Mouse (Mus musculus) liver, embryonic 14.5 days (tissue): Measurements from ENCODE around the gene Msantd3. TPM values are rescaled to one million over a fixed set of nuclear protein-coding genes. Genes with fewer than 3 reads are reported as not detected.

ENCODE experiments used
- ATAC-seq: fragments of 200-750 bp; cut with Nextera tagmentation; 2 replicates; pipeline ENCODE4 v1.8.0; 2017; ENCODE audit warnings: moderate number of reproducible peaks, mild to moderate bottlenecking, moderate library complexity; ENCODE audit not compliant: insufficient read depth
- DNase-seq, 3 experiments: peaks; one replicate each; pipeline ENCODE4 v3.0.0-alpha.2; 2012 to 2013; ENCODE audit warnings: low read depth in 3 of 3, low spot score in 3 of 3
- H3K27ac ChIP-seq: fragments of 300-500 bp; sonication (generic); 2 replicates; pipeline ENCODE4 v1.5.1; 2014; ENCODE audit warnings: moderate library complexity, mild to moderate bottlenecking, control low read depth, inconsistent platforms
- H3K27me3 ChIP-seq: fragments of 300-500 bp; sonication (generic); 2 replicates; pipeline ENCODE4 v1.6.1; 2014; ENCODE audit warnings: mild to moderate bottlenecking, low read length, moderate library complexity; ENCODE audit not compliant: control insufficient read depth, insufficient read depth
- H3K36me3 ChIP-seq: fragments of 300-500 bp; sonication (generic); replicated peaks from 2 replicates; pipeline ENCODE4 v1.6.1; 2014; ENCODE audit warnings: low read depth; ENCODE audit not compliant: control insufficient read depth, insufficient read depth
- H3K4me1 ChIP-seq, 2 experiments: fragments of 200-500 bp in 1 of 2; fragments of 300-500 bp in 1 of 2; sonication (generic) in 1 of 2; replicated peaks; 2 replicates each; pipeline ENCODE4 v1.6.1; 2012 to 2014; ENCODE audit warnings: antibody characterized with exemption in 1 of 2, inconsistent platforms in 1 of 2, low read length in 1 of 2; ENCODE audit not compliant: control insufficient read depth in 2 of 2, insufficient read depth in 2 of 2
- H3K4me2 ChIP-seq: fragments of 300-500 bp; sonication (generic); 2 replicates; pipeline ENCODE4 v1.6.1; 2014; ENCODE audit warnings: low read depth, mild to moderate bottlenecking, control low read depth, moderate library complexity
- H3K4me3 ChIP-seq, 2 experiments: fragments of 200-500 bp in 1 of 2; fragments of 300-500 bp in 1 of 2; sonication (generic) in 1 of 2; 2 replicates each; pipeline ENCODE4 v1.5.1; 2012 to 2014; ENCODE audit warnings: low read depth in 2 of 2, low read length in 2 of 2, mild to moderate bottlenecking in 2 of 2, control low read depth in 1 of 2, inconsistent platforms in 1 of 2, moderate library complexity in 1 of 2; ENCODE audit not compliant: insufficient read depth in 1 of 2
- H3K9ac ChIP-seq: fragments of 300-500 bp; sonication (generic); replicated peaks from 2 replicates; pipeline ENCODE4 v1.6.1; 2014; ENCODE audit warnings: mild to moderate bottlenecking, control low read depth, moderate library complexity
- H3K9me3 ChIP-seq: fragments of 300-500 bp; sonication (generic); 2 replicates; pipeline ENCODE4 v1.6.1; 2016; ENCODE audit warnings: low read length, mixed read lengths; ENCODE audit not compliant: control insufficient read depth
- CTCF ChIP-seq: IDR thresholded peaks from 2 replicates; pipeline ENCODE4 v1.5.1; 2016; ENCODE audit warnings: antibody characterized with exemption, low read depth, control low read depth
- EP300 ChIP-seq: IDR thresholded peaks from 2 replicates; pipeline ENCODE4 v1.6.1; 2016; ENCODE audit warnings: antibody characterized with exemption, low read depth
- WGBS: fragments of 180-500 bp; shearing (Covaris S2); extraction: QIAGEN DNeasy Blood & Tissue Kit; methylation state at CpG from one replicate; pipeline ENCODE4 v1.1.7; 2014; ENCODE audit not compliant: insufficient replicate concordance; 5-methylcytosine and 5-hydroxymethylcytosine counted together
- polyA plus RNA-seq, 2 experiments: library from polyadenylated mRNA; depleted of rRNA in 1 of 2; stranded (reverse) in 1 of 2; unstranded in 1 of 2; fragments of >200 nt; fragmentation: Nextera tagmentation in 1 of 2; extraction: Ambion mirVana in 1 of 2; gene quantifications; 2 replicates each; pipeline versions ENCODE4 v1.2.1 to v1.2.3; 2012 to 2014

The Msantd3 gene
- polyA plus RNA-seq, 2 experiments: 1.5 to 2.1 TPM

GRCm38 (mm10) chr4:48587526-48587925 lies 47.8 kb downstream of the Msantd3 start:
- TF ChIP-seq EP300 (no peak), CTCF (peak; percentile 29; the same call in 1 of the 2 replicates)
- no peak for DNase-seq
- Histone ChIP-seq H3K4me2 (no peak overlapping the region), H3K4me1 (no peaks in the 10 kb centered on the region), H3K9ac (no peak overlapping the region), H3K9me3 (no peaks in the 10 kb centered on the region), H3K36me3 (no peaks in the 10 kb centered on the region), H3K27ac (no peak overlapping the region), H3K27me3 (peaks cover 28% of the 10 kb centered on the region), H3K4me3 (no peak overlapping the region)
- WGBS: 70% methylated on average over 2 of the region's 2 CpGs
- no peak for ATAC-seq

- DNase-seq: no peak
- no peak for ATAC-seq
- Histone ChIP-seq H3K4me1 (no peaks in the 10 kb centered on the region), H3K9ac (no peak overlapping the region), H3K9me3 (no peaks in the 10 kb centered on the region), H3K4me2 (no peak overlapping the region), H3K27me3 (peaks cover 28% of the 10 kb centered on the region), H3K36me3 (no peaks in the 10 kb centered on the region), H3K4me3 (no peak overlapping the region), H3K27ac (no peak overlapping the region)
- TF ChIP-seq CTCF (no peak), EP300 (no peak)
- 73% methylated on average over 9 of the region's 9 CpGs for WGBS
Observed at GRCm38 (mm10) chr4:48588576-48588975, 48.8 kb downstream of the Msantd3 start.

- ATAC-seq: no peak
- Histone ChIP-seq H3K9me3 (no peaks in the 10 kb centered on the region), H3K4me3 (no peak overlapping the region), H3K27me3 (peaks cover 7% of the 10 kb centered on the region; the same call in 1 of the 2 replicates), H3K36me3 (no peaks in the 10 kb centered on the region), H3K4me1 (no peaks in the 10 kb centered on the region), H3K9ac (no peak overlapping the region), H3K27ac (no peak overlapping the region), H3K4me2 (no peak overlapping the region)
- 30% methylated on average over 7 of the region's 7 CpGs for whole genome bisulfite sequencing
- TF ChIP-seq CTCF (no peak), EP300 (no peak)
- no peak for DNase-seq
Observed at GRCm38 (mm10) chr4:48590862-48591261, 51.1 kb downstream of the Msantd3 start.

- no peak for ATAC-seq
- Histone ChIP-seq H3K4me3 (no peak overlapping the region), H3K9ac (no peak overlapping the region), H3K27ac (no peak overlapping the region), H3K9me3 (no peaks in the 10 kb centered on the region), H3K4me2 (no peak overlapping the region), H3K36me3 (no peaks in the 10 kb centered on the region), H3K27me3 (peaks cover 2% of the 10 kb centered on the region; the same call in 1 of the 2 replicates), H3K4me1 (no peaks in the 10 kb centered on the region)
- no peak for DNase-seq
- 59% methylated on average over 3 of the region's 3 CpGs for whole genome bisulfite sequencing
- TF ChIP-seq EP300 (no peak), CTCF (no peak)
Observed at GRCm38 (mm10) chr4:48591390-48591789, 51.7 kb downstream of the Msantd3 start.

GRCm38 (mm10) chr4:48592328-48592727 lies 52.6 kb downstream of the Msantd3 start:
- no peak overlapping the region for H3K9ac ChIP-seq
- H3K4me3 ChIP-seq: no peak overlapping the region
- no peaks in the 10 kb centered on the region for H3K9me3 ChIP-seq
- ATAC-seq: no peak
- H3K36me3 ChIP-seq: no peaks in the 10 kb centered on the region
- WGBS: 28% methylated on average over 5 of the region's 5 CpGs
- no peak overlapping the region for H3K27ac ChIP-seq
- no peaks in the 10 kb centered on the region for H3K4me1 ChIP-seq
- TF ChIP-seq CTCF (no peak), EP300 (no peak)
- no peak for DNase-seq
- H3K4me2 ChIP-seq: no peak overlapping the region
- no peaks in the 10 kb centered on the region for H3K27me3 ChIP-seq
